Mouse (Mus musculus): ENCODE measurements at regions not wholly inside any gene's neighbourhood (a gene's known extent, or its start where the extent isn't known, plus 50 kb on each side); places are given as distances from the start of the nearest gene placed in this dataset.

GRCm38 (mm10) chr4:93986189-93986588, 570.2 kb upstream of the Gm10306 start:
- DNase-seq = no peak

GRCm38 (mm10) chr4:93990273-93990869, 566.0 kb upstream of the Gm10306 start:
- DNase-seq = no peak

- no peak for DNase-seq
These were observed 550.5 kb upstream of the Gm10306 start for GRCm38 (mm10) chr4:94005818-94006217.

- peak; percentile 69 to 83 for DNase-seq
These were observed 549.1 kb upstream of the Gm10306 start for GRCm38 (mm10) chr4:94007088-94007768.

- no peak for DNase-seq
These were observed 540.6 kb upstream of the Gm10306 start for GRCm38 (mm10) chr4:94015713-94016112.

- no peak for DNase-seq
These were observed 538.6 kb upstream of the Gm10306 start for GRCm38 (mm10) chr4:94017702-94018101.

GRCm38 (mm10) chr4:94049629-94050310, 506.6 kb upstream of the Gm10306 start:
- DNase-seq = peak; percentile 56 to 66

GRCm38 (mm10) chr4:94052249-94053162, 503.8 kb upstream of the Gm10306 start:
- DNase-seq = peak in 1 of 2 experiments; percentile 13

GRCm38 (mm10) chr4:94073178-94073870, 483.0 kb upstream of the Gm10306 start:
- DNase-seq = no peak

GRCm38 (mm10) chr4:94082839-94083238, 473.5 kb upstream of the Gm10306 start:
- DNase-seq = no peak

- DNase-seq = no peak
These were observed 462.0 kb upstream of the Gm10306 start for GRCm38 (mm10) chr4:94094379-94094778.

- peak; percentile 42 to 65 for DNase-seq
These were observed 449.4 kb upstream of the Gm10306 start for GRCm38 (mm10) chr4:94106941-94107340.

- peak; percentile 76 to 82 for DNase-seq
These were observed 439.5 kb upstream of the Gm10306 start for GRCm38 (mm10) chr4:94116881-94117280.

- peak in 1 of 2 experiments; percentile 7 for DNase-seq
These were observed 432.2 kb upstream of the Gm10306 start for GRCm38 (mm10) chr4:94124177-94124576.

- no peak for DNase-seq
These were observed 418.4 kb upstream of the Gm10306 start for GRCm38 (mm10) chr4:94137921-94138320.

GRCm38 (mm10) chr4:94144901-94145801, 411.2 kb upstream of the Gm10306 start:
- DNase-seq = no peak

- DNase-seq = no peak
These were observed 408.3 kb upstream of the Gm10306 start for GRCm38 (mm10) chr4:94147964-94148533.

GRCm38 (mm10) chr4:94149056-94149455, 407.3 kb upstream of the Gm10306 start:
- DNase-seq = no peak

- DNase-seq = peak; percentile 18 to 25
These were observed 395.7 kb upstream of the Gm10306 start for GRCm38 (mm10) chr4:94160620-94161019.

GRCm38 (mm10) chr4:94173096-94173495, 383.2 kb upstream of the Gm10306 start:
- DNase-seq = no peak

- no peak for DNase-seq
These were observed 369.3 kb upstream of the Gm10306 start for GRCm38 (mm10) chr4:94186997-94187396.

All from cerebellum, postnatal 10 days (tissue).